Mouse (Mus musculus): ENCODE measurements at regions not wholly inside any gene's neighbourhood (a gene's known extent, or its start where the extent isn't known, plus 50 kb on each side); places are given as distances from the start of the nearest gene placed in this dataset.
A peak's percentile ranks its signal among the peaks of the same experiment; 100 is the strongest.

DNA sequence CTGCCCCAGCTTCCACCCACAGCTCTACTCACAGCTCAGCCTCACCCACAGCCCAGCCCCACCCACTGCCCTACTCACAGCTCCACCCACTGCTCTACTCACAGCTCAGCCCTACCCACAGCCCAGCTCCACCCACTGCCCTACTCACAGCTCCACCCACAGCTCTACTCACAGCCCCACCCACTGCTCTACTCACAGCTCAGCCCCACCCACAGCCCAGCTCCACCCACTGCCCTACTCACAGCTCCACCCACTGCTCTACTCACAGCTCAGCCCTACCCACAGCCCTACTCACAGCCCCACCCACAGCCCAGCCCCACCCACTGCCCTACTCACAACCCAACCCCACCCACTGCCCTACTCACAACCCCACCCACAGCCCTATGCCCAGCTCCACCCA lies 56.5 kb upstream of the Phox2b start:
- no peak for DNase-seq (ENCODE audit: extremely low spot score in 1 of 2, low spot score in 1 of 2)

DNA sequence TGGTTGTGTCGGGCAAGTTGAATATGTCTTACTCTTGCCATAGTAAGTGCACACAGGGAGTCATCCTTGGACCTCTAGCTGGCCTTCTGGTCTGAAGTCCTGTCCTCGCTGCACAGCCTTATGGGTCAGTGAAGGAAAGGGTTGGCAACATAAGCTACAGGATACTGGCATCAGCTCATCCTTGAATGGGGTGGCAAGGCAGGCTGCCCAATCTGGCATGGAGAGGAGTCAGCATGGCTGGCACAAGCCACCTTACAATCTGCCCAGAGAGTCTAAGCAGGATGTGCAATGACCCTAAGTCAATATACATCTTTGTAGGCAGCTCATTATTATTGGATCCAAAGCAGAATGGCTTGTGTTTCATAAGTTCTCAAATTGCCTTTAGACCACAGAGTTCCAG lies 57.8 kb upstream of the Phox2b start:
- DNase-seq (ENCODE audit: extremely low spot score in 1 of 2, low spot score in 1 of 2): no peak

DNA sequence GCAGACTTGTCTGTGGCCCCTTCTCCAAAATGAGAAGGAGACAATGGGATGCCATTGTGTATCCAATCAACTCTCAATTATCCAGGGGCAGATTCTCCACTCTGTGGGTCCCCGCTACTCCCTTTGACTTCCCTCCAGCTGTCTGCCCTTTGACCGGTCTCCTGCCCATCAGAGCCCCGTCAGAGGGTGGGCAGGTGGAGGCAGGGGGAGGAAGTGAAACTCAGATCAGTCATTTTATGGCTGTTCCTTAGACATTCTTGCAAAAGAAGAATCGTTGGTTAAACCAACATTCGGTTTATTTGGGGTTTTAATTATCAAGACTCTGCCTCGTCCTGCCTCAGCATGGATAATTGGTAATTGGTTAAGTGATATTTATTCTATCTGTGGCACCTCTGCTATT lies 77.7 kb upstream of the Phox2b start:
- no peak for DNase-seq (ENCODE audit: extremely low spot score in 1 of 2, low spot score in 1 of 2)

DNA sequence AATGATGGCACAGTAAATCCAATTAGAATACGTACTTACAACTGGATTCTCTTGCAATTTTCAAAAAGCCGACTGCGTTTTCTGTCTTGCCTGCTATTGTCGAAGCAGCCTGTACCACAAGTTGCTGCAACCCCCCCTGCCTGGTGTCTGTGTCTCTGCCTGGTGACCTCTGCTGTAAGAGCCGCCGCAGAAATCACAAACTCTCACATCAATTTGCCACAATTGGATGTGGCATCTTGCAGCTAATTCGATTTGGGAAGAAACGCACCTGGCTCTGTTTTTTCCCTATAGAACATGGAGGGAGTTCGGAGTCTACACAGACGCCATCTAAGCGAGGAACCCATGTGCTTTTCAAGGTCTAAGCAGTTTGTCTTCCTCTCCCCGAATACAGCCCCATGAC lies 80.1 kb upstream of the Phox2b start:
- no peak for DNase-seq (ENCODE audit: extremely low spot score in 1 of 2, low spot score in 1 of 2)

DNA sequence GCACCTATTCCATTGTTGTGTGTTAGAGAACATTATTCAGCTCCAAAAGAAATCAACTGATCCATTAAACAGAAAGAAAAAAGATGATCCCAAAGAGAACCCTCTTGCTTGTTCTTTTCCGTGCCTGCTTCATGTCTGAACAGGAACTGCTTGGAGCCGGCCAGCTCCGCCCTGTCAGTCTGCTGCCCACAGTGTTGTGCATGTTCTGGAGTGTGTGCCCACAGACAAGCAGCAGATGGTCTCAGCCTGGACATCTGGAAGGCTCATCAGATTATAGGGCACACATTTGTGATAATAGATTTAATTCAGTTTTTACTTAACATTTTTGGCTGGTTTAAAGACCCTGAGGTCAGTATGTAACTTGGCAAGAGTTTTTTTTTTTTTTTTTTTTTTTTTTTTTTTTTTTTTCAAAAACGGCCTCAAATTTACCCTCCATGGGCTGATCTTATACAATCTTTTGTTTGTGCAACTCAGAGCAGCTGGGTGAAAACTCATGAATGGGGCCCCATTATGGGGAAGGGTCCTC lies 70.9 kb upstream of the Tmem33 start:
- DNase-seq (ENCODE audit: extremely low spot score in 1 of 2, low spot score in 1 of 2): peak; percentile 5 to 19

DNA sequence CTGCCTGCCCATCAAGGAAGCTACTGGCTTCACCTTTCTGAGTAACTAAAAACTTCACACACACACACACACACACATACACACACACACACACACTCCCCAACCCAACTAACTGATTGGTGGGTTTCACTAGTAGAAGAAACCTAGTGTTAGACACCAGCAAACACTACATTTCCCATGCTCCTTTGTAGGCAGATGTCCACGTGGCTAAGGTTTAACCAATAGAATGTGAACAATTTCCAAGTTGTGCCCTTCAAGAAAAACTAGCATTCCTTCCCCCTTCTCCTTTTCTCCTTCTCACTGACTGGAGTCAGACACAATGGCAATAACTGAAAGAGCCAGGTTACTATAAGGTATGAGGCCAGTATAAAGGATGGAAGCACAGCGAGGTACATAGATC lies 66.3 kb upstream of the Tmem33 start:
- DNase-seq (ENCODE audit: extremely low spot score in 1 of 2, low spot score in 1 of 2): no peak

DNA sequence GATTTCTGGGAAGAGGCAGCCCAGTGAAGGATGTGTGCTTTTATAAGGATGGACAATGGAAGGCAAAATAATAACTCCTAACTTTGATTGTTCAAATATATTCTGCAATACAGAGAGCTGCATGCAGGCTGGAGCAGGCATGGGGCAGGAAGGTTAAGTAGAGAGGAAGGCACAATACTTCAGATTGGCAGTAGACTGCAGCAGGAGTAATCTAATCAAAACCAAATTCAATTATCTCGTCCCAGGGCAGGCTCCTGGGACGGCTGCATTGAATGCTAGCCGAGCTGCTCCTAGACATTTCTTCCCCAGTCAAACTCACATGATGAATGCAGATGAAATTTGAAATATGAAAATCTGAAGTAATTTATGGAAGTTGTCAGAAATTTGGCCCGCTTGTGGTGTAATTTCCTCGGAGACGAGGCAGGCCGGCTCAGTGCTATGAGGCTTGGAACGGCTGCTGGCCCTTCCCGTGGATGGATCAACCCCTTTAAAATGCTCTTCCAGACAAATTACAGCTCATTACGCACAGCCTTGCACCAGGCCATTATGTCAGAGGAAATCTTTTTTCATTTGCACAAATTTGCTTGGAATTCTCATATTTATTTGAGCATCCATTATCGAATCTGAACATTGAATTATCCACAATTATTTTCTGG lies 55.2 kb upstream of the Tmem33 start:
- DNase-seq (ENCODE audit: extremely low spot score in 1 of 2, low spot score in 1 of 2): no peak
